30 mouse cellular contexts compared by ENCODE assay signal in the genomic region with DNA sequence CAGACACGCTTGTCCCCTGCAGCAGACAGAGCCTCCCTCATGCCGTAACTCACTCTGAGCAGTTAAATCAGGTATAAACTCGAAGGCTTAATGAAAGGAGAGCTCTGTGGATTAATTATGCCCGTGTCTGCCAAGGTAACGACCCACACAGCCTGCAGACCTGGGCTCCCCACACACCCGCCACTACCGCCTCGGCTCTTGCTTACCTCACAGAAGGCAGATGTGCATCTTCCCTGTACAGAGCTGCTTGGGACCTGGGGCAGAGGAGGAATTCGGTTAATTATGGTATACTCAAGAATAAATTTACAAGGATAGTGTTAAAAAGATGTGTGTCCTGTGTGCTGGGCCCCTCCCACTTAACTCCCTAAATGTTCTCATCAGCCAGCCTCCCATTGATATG.
DNase-seq lines count a peak whose midpoint lies in the region; ATAC-seq lines count a peak whose summit lies in the region.
"Had no signal": no experiment of that assay in that cellular context is flagged by ENCODE, and none has a peak within 500 bp of the region (broad histone marks: within the 10 kb centered on the region; RNA-seq: fewer than 3 reads in every experiment).

No protein-coding gene starts in this region.

- 31% methylated on average over 9 of the region's 9 CpGs for WGBS in kidney, embryonic 15.5 days
- 85% methylated on average over 9 of the region's 9 CpGs for WGBS in midbrain, embryonic 12.5 days
- WGBS in midbrain, embryonic 15.5 days = 77% methylated on average over 9 of the region's 9 CpGs
- 71% methylated on average over 9 of the region's 9 CpGs for WGBS in neural tube, embryonic 12.5 days
- WGBS in neural tube, embryonic 15.5 days = 43% methylated on average over 9 of the region's 9 CpGs

- H3K27me3 ChIP-seq in kidney, embryonic 15.5 days = no peaks in the 10 kb centered on the region
- no peaks in the 10 kb centered on the region for H3K27me3 ChIP-seq in midbrain, embryonic 12.5 days
- no peaks in the 10 kb centered on the region for H3K27me3 ChIP-seq in midbrain, embryonic 15.5 days (replicated peaks)
- no peaks in the 10 kb centered on the region for H3K27me3 ChIP-seq in neural tube, embryonic 12.5 days (replicated peaks)
- no peaks in the 10 kb centered on the region for H3K27me3 ChIP-seq in neural tube, embryonic 15.5 days (replicated peaks)
- H3K27me3 ChIP-seq: CH12.LX; embryonic facial prominence, embryonic 12.5 days; embryonic facial prominence, embryonic 15.5 days; forebrain, embryonic 12.5 days; Patski had no signal

- H3K9me3 ChIP-seq in kidney, embryonic 15.5 days (replicated peaks) = no peaks in the 10 kb centered on the region
- no peaks in the 10 kb centered on the region for H3K9me3 ChIP-seq in midbrain, embryonic 12.5 days
- H3K9me3 ChIP-seq in midbrain, embryonic 15.5 days = no peaks in the 10 kb centered on the region
- H3K9me3 ChIP-seq in neural tube, embryonic 12.5 days = no peaks in the 10 kb centered on the region
- H3K9me3 ChIP-seq in neural tube, embryonic 15.5 days (replicated peaks) = no peaks in the 10 kb centered on the region
- H3K9me3 ChIP-seq: embryonic facial prominence, embryonic 12.5 days; embryonic facial prominence, embryonic 15.5 days; forebrain, embryonic 12.5 days; heart, embryonic 10.5 days; heart, embryonic 13.5 days had no signal

- H3K4me3 ChIP-seq in kidney, embryonic 15.5 days (replicated peaks) = no peak overlapping the region
- H3K4me3 ChIP-seq in midbrain, embryonic 12.5 days = no peak overlapping the region
- H3K4me3 ChIP-seq in midbrain, embryonic 15.5 days = no peak overlapping the region
- H3K4me3 ChIP-seq in neural tube, embryonic 12.5 days = no peak overlapping the region
- H3K4me3 ChIP-seq in neural tube, embryonic 15.5 days (replicated peaks) = no peak overlapping the region
- H3K4me3 ChIP-seq: embryonic facial prominence, embryonic 12.5 days; embryonic facial prominence, embryonic 15.5 days; forebrain, embryonic 12.5 days; heart, adult 2 months; heart, embryonic 10.5 days; heart, embryonic 13.5 days had no signal

- no peaks in the 10 kb centered on the region for H3K36me3 ChIP-seq in kidney, embryonic 15.5 days
- no peaks in the 10 kb centered on the region for H3K36me3 ChIP-seq in midbrain, embryonic 12.5 days
- H3K36me3 ChIP-seq in midbrain, embryonic 15.5 days (replicated peaks) = no peaks in the 10 kb centered on the region
- H3K36me3 ChIP-seq in neural tube, embryonic 12.5 days = no peaks in the 10 kb centered on the region
- H3K36me3 ChIP-seq in neural tube, embryonic 15.5 days = no peaks in the 10 kb centered on the region
- H3K36me3 ChIP-seq: embryonic facial prominence, embryonic 12.5 days; embryonic facial prominence, embryonic 15.5 days; forebrain, embryonic 12.5 days; G1E; heart, embryonic 10.5 days; heart, embryonic 13.5 days had no signal

- 0 out of 2 replicates have a peak, but pooled peaks cover under 1% of the 10 kb centered on the region for H3K4me1 ChIP-seq in kidney, embryonic 15.5 days
- no peaks in the 10 kb centered on the region for H3K4me1 ChIP-seq in midbrain, embryonic 12.5 days
- no peaks in the 10 kb centered on the region for H3K4me1 ChIP-seq in midbrain, embryonic 15.5 days
- no peaks in the 10 kb centered on the region for H3K4me1 ChIP-seq in neural tube, embryonic 12.5 days
- peaks cover 6% of the 10 kb centered on the region for H3K4me1 ChIP-seq in neural tube, embryonic 15.5 days
- H3K4me1 ChIP-seq: embryonic facial prominence, embryonic 12.5 days; embryonic facial prominence, embryonic 15.5 days; forebrain, embryonic 12.5 days; heart, embryonic 13.5 days had no signal

- no peak for DNase-seq in kidney, adult 9 months
- no peak for DNase-seq in neural tube, embryonic 10.5 days (ENCODE audit: extremely low spot score, low spot score)
- DNase-seq in right cerebral cortex, postnatal 14 days = no peak
- DNase-seq: adrenal gland, postnatal 10 days; adrenal gland, postnatal 36 days; B cell, adult 2 months; cerebellum, adult 11 months; cerebellum, adult 2 months; cerebellum, adult 9-11 months; cerebellum, postnatal 25 days; gastrocnemius, postnatal 10 days; gastrocnemius, postnatal 36 days; heart, adult 2 months; heart, postnatal 14 days; heart, postnatal 4 days had no signal

- no peak overlapping the region for H3K27ac ChIP-seq in kidney, embryonic 15.5 days
- no peak overlapping the region for H3K27ac ChIP-seq in midbrain, embryonic 12.5 days (replicated peaks)
- H3K27ac ChIP-seq in midbrain, embryonic 15.5 days = no peak overlapping the region
- no peak overlapping the region for H3K27ac ChIP-seq in neural tube, embryonic 12.5 days
- H3K27ac ChIP-seq in neural tube, embryonic 15.5 days (replicated peaks) = no peak overlapping the region
- H3K27ac ChIP-seq: embryonic facial prominence, embryonic 12.5 days; embryonic facial prominence, embryonic 15.5 days; forebrain, embryonic 12.5 days; heart, adult 2 months; heart, embryonic 10.5 days; heart, embryonic 13.5 days; hindbrain, embryonic 14.5 days had no signal

- H3K9ac ChIP-seq in kidney, embryonic 15.5 days = no peak overlapping the region
- no peak overlapping the region for H3K9ac ChIP-seq in midbrain, embryonic 12.5 days (replicated peaks)
- no peak overlapping the region for H3K9ac ChIP-seq in midbrain, embryonic 15.5 days
- H3K9ac ChIP-seq in neural tube, embryonic 12.5 days = no peak overlapping the region
- H3K9ac ChIP-seq in neural tube, embryonic 15.5 days (replicated peaks) = no peak overlapping the region
- H3K9ac ChIP-seq: embryonic facial prominence, embryonic 12.5 days; embryonic facial prominence, embryonic 15.5 days; forebrain, embryonic 12.5 days; heart, embryonic 13.5 days; hindbrain, embryonic 14.5 days had no signal

- H3K4me2 ChIP-seq in kidney, embryonic 15.5 days = no peak overlapping the region
- no peak overlapping the region for H3K4me2 ChIP-seq in midbrain, embryonic 12.5 days (replicated peaks)
- H3K4me2 ChIP-seq in midbrain, embryonic 15.5 days = no peak overlapping the region
- no peak overlapping the region for H3K4me2 ChIP-seq in neural tube, embryonic 12.5 days (replicated peaks)
- no peak overlapping the region for H3K4me2 ChIP-seq in neural tube, embryonic 15.5 days
- H3K4me2 ChIP-seq: embryonic facial prominence, embryonic 12.5 days; embryonic facial prominence, embryonic 15.5 days; forebrain, embryonic 12.5 days; heart, embryonic 13.5 days; hindbrain, embryonic 14.5 days had no signal

- 0 out of 2 replicates have a peak, but pooled peaks have one; percentile 36 for ATAC-seq in kidney, embryonic 15.5 days (replicated peaks; ENCODE audit: low FRiP score)
- 0 out of 2 replicates have a peak, but pooled peaks have one; percentile 27 for ATAC-seq in midbrain, embryonic 12.5 days (ENCODE audit: low FRiP score, low read depth)
- no peak for ATAC-seq in midbrain, embryonic 15.5 days (replicated peaks)
- ATAC-seq in neural tube, embryonic 12.5 days (ENCODE audit: low FRiP score, low read depth) = 0 out of 2 replicates have a peak, but pooled peaks have one; percentile 50
- 0 out of 2 replicates have a peak, but pooled peaks have one; percentile 21 for ATAC-seq in neural tube, embryonic 15.5 days (ENCODE audit: low FRiP score)
- ATAC-seq: forebrain, embryonic 16.5 days; Patski had no signal
